Mouse (Mus musculus): ENCODE results near the gene Tenm2. TPM values are rescaled to one million over a fixed set of nuclear protein-coding genes. Genes with fewer than 3 reads are reported as not detected.

The Tenm2 gene
- polyA plus RNA-seq, 1 experiment from 2014 or later, result 1.9 TPM

DNA sequence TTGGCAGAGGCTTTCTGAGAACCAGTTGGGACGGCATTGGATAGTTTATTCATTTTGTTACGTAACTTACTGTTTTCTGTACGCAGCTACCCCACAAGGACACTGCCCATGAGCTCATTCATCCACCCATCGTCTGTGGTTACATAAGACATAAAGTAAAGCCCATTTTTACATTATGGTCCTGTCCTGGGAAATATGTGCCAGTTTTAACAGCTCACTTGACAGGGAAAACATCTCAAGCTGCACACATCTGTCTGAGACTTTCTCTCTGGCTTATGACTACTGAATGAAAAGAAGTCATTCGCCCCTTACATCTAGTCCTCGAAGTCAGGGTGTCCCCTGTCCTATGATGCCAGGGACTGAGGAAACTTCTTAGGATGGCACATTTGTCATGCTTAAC lies 884.4 kb downstream of the Tenm2 start:
- ATAC-seq (ENCODE audit: insufficient read depth, low FRiP score), result no peak
- WGBS, result 75% methylated on average over 6 of the region's 6 CpGs
- Histone ChIP-seq H3K9me3 (replicated peaks; ENCODE audit: control insufficient read depth, low read length) (no peaks in the 10 kb centered on the region), H3K27me3 (ENCODE audit: control insufficient read depth, insufficient read depth, low read length) (no peaks in the 10 kb centered on the region), H3K4me3 (replicated peaks; ENCODE audit: low read length) (no peak overlapping the region), H3K4me1 (ENCODE audit: control insufficient read depth, insufficient read depth, low read length) (no peaks in the 10 kb centered on the region), H3K27ac (ENCODE audit: low read length) (no peak overlapping the region), H3K36me3 (ENCODE audit: control insufficient read depth, insufficient read depth, low read length) (no peaks in the 10 kb centered on the region), H3K9ac (ENCODE audit: low read length) (no peak overlapping the region), H3K4me2 (ENCODE audit: low read depth, low read length) (no peak overlapping the region)

DNA sequence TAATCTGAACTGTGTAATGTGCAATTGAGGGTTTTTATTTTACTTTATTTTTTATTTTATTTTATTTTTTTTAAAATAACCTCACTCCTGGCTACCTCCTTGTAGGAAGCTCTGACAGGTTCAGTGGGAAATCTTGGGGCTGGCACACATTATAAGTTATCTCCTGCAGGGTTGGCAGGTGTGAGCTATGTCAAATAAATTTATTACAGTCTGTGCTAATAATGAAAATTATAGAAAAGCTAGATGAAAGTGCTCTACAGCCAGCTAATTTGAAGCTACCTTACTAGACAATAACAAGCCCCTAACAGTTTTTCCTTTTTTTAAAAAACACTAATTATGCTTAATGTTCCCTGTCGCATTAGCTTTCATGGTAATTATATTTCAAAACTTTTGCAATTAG lies 885.5 kb downstream of the Tenm2 start:
- no peaks in the 10 kb centered on the region for H3K27me3 ChIP-seq (ENCODE audit: control insufficient read depth, insufficient read depth, low read length)
- H3K36me3 ChIP-seq (ENCODE audit: control insufficient read depth, insufficient read depth, low read length), result no peaks in the 10 kb centered on the region
- ATAC-seq (ENCODE audit: insufficient read depth, low FRiP score), result no peak
- H3K9ac ChIP-seq (ENCODE audit: low read length), result no peak overlapping the region
- no peak overlapping the region for H3K4me2 ChIP-seq (ENCODE audit: low read depth, low read length)
- H3K9me3 ChIP-seq (replicated peaks; ENCODE audit: control insufficient read depth, low read length), result no peaks in the 10 kb centered on the region
- no peak overlapping the region for H3K27ac ChIP-seq (ENCODE audit: low read length)
- WGBS, result 94% methylated on average over 1 of the region's 1 CpGs
- H3K4me3 ChIP-seq (replicated peaks; ENCODE audit: low read length), result no peak overlapping the region
- no peaks in the 10 kb centered on the region for H3K4me1 ChIP-seq (ENCODE audit: control insufficient read depth, insufficient read depth, low read length)

DNA sequence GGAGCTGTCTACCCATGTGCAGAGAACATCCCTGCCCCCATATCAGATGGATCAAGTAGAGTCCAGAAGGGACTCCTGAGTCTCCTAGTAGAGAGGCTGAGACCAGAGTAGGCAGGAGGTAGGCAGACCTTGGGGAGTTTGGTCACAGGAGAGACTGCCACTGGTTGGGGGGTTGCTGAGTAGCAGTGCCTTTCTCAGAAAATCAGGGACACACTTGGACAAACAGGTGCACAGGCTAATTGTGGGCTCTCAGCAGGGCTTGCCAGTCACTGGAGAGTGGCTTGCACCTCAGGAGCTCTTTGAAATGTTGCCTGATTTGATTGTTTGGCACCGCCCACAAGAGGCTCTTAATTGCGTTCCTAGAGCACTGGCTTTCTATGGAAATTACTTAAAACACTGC lies 885.9 kb downstream of the Tenm2 start:
- no peak overlapping the region for H3K27ac ChIP-seq (ENCODE audit: low read length)
- no peak overlapping the region for H3K4me2 ChIP-seq (ENCODE audit: low read depth, low read length)
- ATAC-seq (ENCODE audit: insufficient read depth, low FRiP score), result no peak
- H3K36me3 ChIP-seq (ENCODE audit: control insufficient read depth, insufficient read depth, low read length), result no peaks in the 10 kb centered on the region
- no peak overlapping the region for H3K9ac ChIP-seq (ENCODE audit: low read length)
- no peaks in the 10 kb centered on the region for H3K9me3 ChIP-seq (replicated peaks; ENCODE audit: control insufficient read depth, low read length)
- H3K4me3 ChIP-seq (replicated peaks; ENCODE audit: low read length), result no peak overlapping the region
- no peaks in the 10 kb centered on the region for H3K27me3 ChIP-seq (ENCODE audit: control insufficient read depth, insufficient read depth, low read length)
- H3K4me1 ChIP-seq (ENCODE audit: control insufficient read depth, insufficient read depth, low read length), result no peaks in the 10 kb centered on the region
- WGBS, result 64% methylated on average over 2 of the region's 2 CpGs

DNA sequence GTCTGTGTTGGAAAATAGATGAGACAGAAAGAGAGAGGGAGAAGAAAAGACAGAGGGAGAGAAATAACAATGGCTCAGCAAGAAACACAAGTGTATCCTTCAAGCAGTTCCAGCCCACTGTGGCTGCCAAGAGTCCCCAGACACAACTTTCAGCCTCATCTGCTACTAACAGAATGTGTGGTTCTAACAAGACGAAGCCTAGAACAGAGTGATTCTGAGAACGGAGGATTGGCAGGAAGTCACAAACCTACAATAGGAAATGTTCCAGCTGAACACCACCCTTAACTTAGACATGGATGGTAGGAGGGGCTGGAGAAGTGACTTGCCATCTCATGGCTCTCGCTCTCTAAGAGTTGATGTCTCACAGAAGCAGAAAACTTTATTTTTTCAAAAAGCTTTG lies 894.0 kb downstream of the Tenm2 start:
- Histone ChIP-seq H3K9ac (ENCODE audit: low read length) (no peak overlapping the region), H3K27me3 (ENCODE audit: control insufficient read depth, insufficient read depth, low read length) (no peaks in the 10 kb centered on the region), H3K9me3 (replicated peaks; ENCODE audit: control insufficient read depth, low read length) (no peaks in the 10 kb centered on the region), H3K36me3 (ENCODE audit: control insufficient read depth, insufficient read depth, low read length) (no peaks in the 10 kb centered on the region), H3K4me2 (ENCODE audit: low read depth, low read length) (no peak overlapping the region), H3K4me3 (replicated peaks; ENCODE audit: low read length) (no peak overlapping the region), H3K4me1 (ENCODE audit: control insufficient read depth, insufficient read depth, low read length) (no peaks in the 10 kb centered on the region), H3K27ac (ENCODE audit: low read length) (no peak overlapping the region)
- 78% methylated on average over 3 of the region's 3 CpGs for WGBS
- ATAC-seq (ENCODE audit: insufficient read depth, low FRiP score), result no peak

DNA sequence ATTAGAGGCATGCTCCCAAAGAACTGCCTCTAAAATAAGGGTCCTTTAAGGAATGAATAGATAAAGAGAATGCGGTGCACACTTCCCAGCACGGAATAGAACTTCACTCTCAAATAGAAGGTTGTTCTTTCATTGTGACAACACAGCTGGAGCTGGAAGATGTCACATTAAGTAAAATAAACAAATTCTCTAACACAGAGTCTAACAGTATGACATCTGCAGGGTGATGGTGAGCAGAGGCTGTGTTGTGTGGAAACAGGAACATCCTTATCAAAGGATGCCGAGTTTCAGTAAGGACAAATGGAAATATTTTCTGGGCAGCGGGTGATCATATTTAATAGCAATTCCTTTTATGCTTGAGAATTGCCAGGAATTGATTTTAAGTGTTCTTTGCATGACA lies 897.3 kb downstream of the Tenm2 start:
- no peak overlapping the region for H3K4me2 ChIP-seq (ENCODE audit: low read depth, low read length)
- no peaks in the 10 kb centered on the region for H3K9me3 ChIP-seq (replicated peaks; ENCODE audit: control insufficient read depth, low read length)
- H3K4me1 ChIP-seq (ENCODE audit: control insufficient read depth, insufficient read depth, low read length), result no peaks in the 10 kb centered on the region
- 45% methylated on average over 4 of the region's 4 CpGs for WGBS
- no peaks in the 10 kb centered on the region for H3K36me3 ChIP-seq (ENCODE audit: control insufficient read depth, insufficient read depth, low read length)
- no peak for ATAC-seq (ENCODE audit: insufficient read depth, low FRiP score)
- no peak overlapping the region for H3K9ac ChIP-seq (ENCODE audit: low read length)
- H3K27me3 ChIP-seq (ENCODE audit: control insufficient read depth, insufficient read depth, low read length), result no peaks in the 10 kb centered on the region
- H3K4me3 ChIP-seq (replicated peaks; ENCODE audit: low read length), result no peak overlapping the region
- no peak overlapping the region for H3K27ac ChIP-seq (ENCODE audit: low read length)

GRCm38 (mm10) chr11:36337063-36337462 lies 898.7 kb downstream of the Tenm2 start:
- Histone ChIP-seq H3K4me1 (ENCODE audit: control insufficient read depth, insufficient read depth, low read length) (no peaks in the 10 kb centered on the region), H3K36me3 (ENCODE audit: control insufficient read depth, insufficient read depth, low read length) (no peaks in the 10 kb centered on the region), H3K27ac (ENCODE audit: low read length) (no peak overlapping the region), H3K4me2 (ENCODE audit: low read depth, low read length) (no peak overlapping the region), H3K9me3 (replicated peaks; ENCODE audit: control insufficient read depth, low read length) (no peaks in the 10 kb centered on the region), H3K27me3 (ENCODE audit: control insufficient read depth, insufficient read depth, low read length) (no peaks in the 10 kb centered on the region), H3K4me3 (replicated peaks; ENCODE audit: low read length) (no peak overlapping the region), H3K9ac (ENCODE audit: low read length) (no peak overlapping the region)
- WGBS, result 84% methylated on average over 6 of the region's 6 CpGs
- ATAC-seq (ENCODE audit: insufficient read depth, low FRiP score), result no peak

DNA sequence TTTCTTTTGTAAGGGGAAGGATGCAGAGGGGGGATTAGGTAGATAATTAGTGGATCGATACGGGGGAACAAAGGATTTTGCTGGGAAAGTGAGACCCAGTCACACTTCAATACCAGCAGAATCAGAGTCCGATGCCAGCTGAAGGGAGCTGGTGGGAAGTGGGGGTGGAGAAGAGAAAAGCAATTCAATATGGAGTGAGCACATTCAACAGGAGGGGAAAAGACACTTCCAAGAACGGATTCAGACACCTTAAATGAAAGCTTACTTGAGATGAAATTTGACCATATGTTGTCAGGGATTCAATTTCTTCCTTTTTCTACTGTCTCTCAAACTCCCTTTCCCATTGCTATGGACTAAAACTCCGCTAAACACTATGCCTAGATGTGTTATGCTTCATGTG lies 900.6 kb downstream of the Tenm2 start:
- H3K4me1 ChIP-seq (ENCODE audit: control insufficient read depth, insufficient read depth, low read length), result no peaks in the 10 kb centered on the region
- H3K27ac ChIP-seq (ENCODE audit: low read length), result no peak overlapping the region
- no peak overlapping the region for H3K4me2 ChIP-seq (ENCODE audit: low read depth, low read length)
- no peak overlapping the region for H3K4me3 ChIP-seq (replicated peaks; ENCODE audit: low read length)
- no peak overlapping the region for H3K9ac ChIP-seq (ENCODE audit: low read length)
- no peaks in the 10 kb centered on the region for H3K27me3 ChIP-seq (ENCODE audit: control insufficient read depth, insufficient read depth, low read length)
- no peaks in the 10 kb centered on the region for H3K9me3 ChIP-seq (replicated peaks; ENCODE audit: control insufficient read depth, low read length)
- ATAC-seq (ENCODE audit: insufficient read depth, low FRiP score), result no peak
- no peaks in the 10 kb centered on the region for H3K36me3 ChIP-seq (ENCODE audit: control insufficient read depth, insufficient read depth, low read length)
- 84% methylated on average over 5 of the region's 5 CpGs for WGBS

GRCm38 (mm10) chr11:36334100-36334735 lies 901.5 kb downstream of the Tenm2 start:
- WGBS, result 15% methylated on average over 7 of the region's 7 CpGs
- H3K27ac ChIP-seq (ENCODE audit: low read length), result no peak overlapping the region
- ATAC-seq (ENCODE audit: insufficient read depth, low FRiP score), result no peak

DNA sequence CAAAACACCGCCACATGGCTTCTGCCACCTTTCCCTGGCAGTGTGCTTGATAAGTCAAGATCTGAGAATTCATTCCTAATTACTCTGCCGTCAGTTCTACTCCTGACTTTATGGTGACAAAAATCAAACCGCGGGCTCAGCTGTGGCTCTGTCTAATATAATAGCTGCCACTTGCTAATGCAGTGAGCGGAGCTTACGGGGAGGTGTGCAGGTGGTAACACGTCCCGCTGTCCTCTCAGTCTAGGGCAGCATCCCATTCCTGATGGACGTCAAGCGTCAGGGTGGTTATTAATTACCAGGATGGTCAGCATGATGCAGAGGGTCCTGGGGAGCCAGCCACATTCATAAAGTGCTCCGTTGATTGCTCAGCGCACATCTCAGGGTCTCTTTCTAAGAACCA lies 903.5 kb downstream of the Tenm2 start:
- no peak overlapping the region for H3K4me2 ChIP-seq (ENCODE audit: low read depth, low read length)
- H3K9ac ChIP-seq (ENCODE audit: low read length), result no peak overlapping the region
- H3K4me3 ChIP-seq (replicated peaks; ENCODE audit: low read length), result no peak overlapping the region
- no peaks in the 10 kb centered on the region for H3K9me3 ChIP-seq (replicated peaks; ENCODE audit: control insufficient read depth, low read length)
- H3K4me1 ChIP-seq (ENCODE audit: control insufficient read depth, insufficient read depth, low read length), result no peaks in the 10 kb centered on the region
- H3K27ac ChIP-seq (ENCODE audit: low read length), result no peak overlapping the region
- no peaks in the 10 kb centered on the region for H3K36me3 ChIP-seq (ENCODE audit: control insufficient read depth, insufficient read depth, low read length)
- H3K27me3 ChIP-seq (ENCODE audit: control insufficient read depth, insufficient read depth, low read length), result no peaks in the 10 kb centered on the region
- 66% methylated on average over 12 of the region's 12 CpGs for WGBS
- no peak for ATAC-seq (ENCODE audit: insufficient read depth, low FRiP score)

More at GRCm38 (mm10) chr11:36334100-36334735, 901.5 kb downstream of the Tenm2 start:
- no peaks in the 10 kb centered on the region for H3K36me3 ChIP-seq (ENCODE audit: control insufficient read depth, insufficient read depth, low read length)
- H3K27me3 ChIP-seq (ENCODE audit: control insufficient read depth, insufficient read depth, low read length), result no peaks in the 10 kb centered on the region
- no peak overlapping the region for H3K4me2 ChIP-seq (ENCODE audit: low read depth, low read length)
- no peak overlapping the region for H3K9ac ChIP-seq (ENCODE audit: low read length)
- H3K4me1 ChIP-seq (ENCODE audit: control insufficient read depth, insufficient read depth, low read length), result no peaks in the 10 kb centered on the region
- H3K9me3 ChIP-seq (replicated peaks; ENCODE audit: control insufficient read depth, low read length), result no peaks in the 10 kb centered on the region
- no peak overlapping the region for H3K4me3 ChIP-seq (replicated peaks; ENCODE audit: low read length)
